Mouse (Mus musculus) thymus, adult 2 months (tissue): ENCODE measurements around the gene Olfr145.

Source experiments
- CTCF ChIP-seq: fragments of 200-500 bp; IDR thresholded peaks from 2 replicates; pipeline ENCODE4 v1.5.1; 2012; ENCODE audit warnings: mild to moderate bottlenecking, control low read depth, low read length, moderate library complexity, borderline replicate concordance; ENCODE audit not compliant: control insufficient read depth, poor library complexity, insufficient read depth; ENCODE audit errors: extremely low read depth
- POLR2A ChIP-seq: fragments of 200-500 bp; IDR thresholded peaks from 2 replicates; pipeline ENCODE4 v1.6.1; 2012; ENCODE audit warnings: mild to moderate bottlenecking, low read length, control low read depth, moderate library complexity; ENCODE audit not compliant: control insufficient read depth, poor library complexity, insufficient read depth; ENCODE audit errors: extremely low read depth

DNA sequence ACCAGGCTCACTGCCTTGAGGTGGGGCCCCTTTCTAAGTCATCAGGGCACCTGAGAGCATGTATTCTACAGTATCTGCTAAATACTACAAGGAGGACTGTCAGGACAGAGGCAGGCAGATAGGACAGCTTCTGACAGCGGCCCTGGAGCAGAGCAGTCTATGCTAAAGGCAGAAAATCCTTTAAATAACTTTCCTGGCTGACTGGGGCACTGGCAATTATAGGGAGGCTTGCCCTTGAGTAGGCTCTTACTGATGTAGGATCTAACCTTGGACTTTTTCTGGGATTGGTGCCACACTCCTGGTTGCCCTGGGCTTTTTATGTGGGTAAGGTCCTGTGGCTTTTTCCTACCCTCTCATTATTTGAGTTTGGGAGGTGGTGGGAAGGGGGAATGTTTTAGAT is 26.3 kb upstream of the Olfr145 start:
- TF ChIP-seq POLR2A = no peak
- no peak for TF ChIP-seq CTCF
